Mouse (Mus musculus): Measurements from ENCODE around the gene Glo1. TPM values are rescaled to one million over a fixed set of nuclear protein-coding genes. Genes with fewer than 3 reads are reported as not detected.

Glo1 gene
- polyA plus RNA-seq, 1 experiment from 2014 or later, result 210 TPM

- Histone ChIP-seq H3K9ac (ENCODE audit: low read length) (no peak overlapping the region), H3K4me3 (ENCODE audit: low read depth, low read length) (no peak overlapping the region), H3K27me3 (replicated peaks; ENCODE audit: control insufficient read depth, insufficient read depth, low read length) (no peaks in the 10 kb centered on the region), H3K4me1 (ENCODE audit: control insufficient read depth, insufficient read depth, low read length) (no peaks in the 10 kb centered on the region), H3K27ac (ENCODE audit: low read depth, low read length) (no peak overlapping the region), H3K36me3 (ENCODE audit: control insufficient read depth, insufficient read depth, low read length) (no peaks in the 10 kb centered on the region), H3K4me2 (ENCODE audit: low read length) (no peak overlapping the region), H3K9me3 (replicated peaks; ENCODE audit: control insufficient read depth, low read length) (no peaks in the 10 kb centered on the region)
- DNase-seq (ENCODE audit: low spot score) (no peak), ATAC-seq (no peak)
- WGBS, result 54% methylated on average over 9 of the region's 9 CpGs
Observed at GRCm38 (mm10) chr17:30549899-30550773, 76.5 kb downstream of the Glo1 start.

DNA sequence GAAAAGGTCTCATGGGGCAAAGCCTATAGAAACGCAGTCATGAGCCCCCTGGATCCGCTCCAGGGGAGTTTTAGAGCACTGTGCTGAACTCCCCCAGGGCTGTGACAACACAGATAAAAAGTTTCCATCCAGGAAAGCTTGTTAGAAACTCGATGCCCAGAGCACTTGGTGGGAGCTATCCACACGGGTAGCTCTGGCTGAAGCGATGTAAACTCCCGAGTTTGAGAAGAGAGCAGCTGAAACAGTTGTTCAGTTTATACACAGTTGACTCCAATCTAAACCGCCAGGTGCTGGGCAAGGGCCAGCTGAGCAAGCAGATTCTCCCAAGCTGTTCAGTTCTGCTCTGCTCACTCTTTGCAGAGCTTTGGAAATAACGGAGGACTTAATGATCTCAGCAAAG lies 87.6 kb downstream of the Glo1 start:
- Histone ChIP-seq H3K36me3 (ENCODE audit: control insufficient read depth, insufficient read depth, low read length) (no peaks in the 10 kb centered on the region), H3K4me2 (ENCODE audit: low read length) (no peak overlapping the region), H3K27ac (ENCODE audit: low read depth, low read length) (no peak overlapping the region), H3K9ac (ENCODE audit: low read length) (no peak overlapping the region), H3K4me3 (ENCODE audit: low read depth, low read length) (no peak overlapping the region), H3K27me3 (replicated peaks; ENCODE audit: control insufficient read depth, insufficient read depth, low read length) (no peaks in the 10 kb centered on the region), H3K9me3 (replicated peaks; ENCODE audit: control insufficient read depth, low read length) (no peaks in the 10 kb centered on the region), H3K4me1 (ENCODE audit: control insufficient read depth, insufficient read depth, low read length) (no peaks in the 10 kb centered on the region)
- DNase-seq (ENCODE audit: low spot score) (peak; percentile 36), ATAC-seq (no peak)
- 55% methylated on average over 8 of the region's 8 CpGs for WGBS

DNA sequence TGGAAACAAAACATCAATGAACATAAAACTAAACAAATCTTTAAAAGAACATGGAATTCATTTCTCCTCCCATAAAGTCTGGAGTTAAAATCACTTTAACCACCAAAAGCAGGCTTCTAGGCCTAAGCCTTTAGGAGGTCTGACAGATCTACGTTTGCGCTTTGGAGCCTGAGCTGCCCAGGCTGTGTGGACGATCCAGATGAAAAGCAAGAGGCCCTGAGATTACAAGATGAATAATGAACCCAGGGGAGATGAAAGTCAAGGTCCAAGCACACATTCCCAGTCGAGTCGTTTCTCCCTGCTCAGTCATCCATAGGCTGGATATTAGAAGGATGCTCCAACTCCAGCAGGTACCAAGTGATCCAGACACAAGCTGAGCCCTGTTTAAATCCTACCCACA lies 90.0 kb downstream of the Glo1 start:
- H3K4me1 ChIP-seq (ENCODE audit: control insufficient read depth, insufficient read depth, low read length), result no peaks in the 10 kb centered on the region
- no peak for ATAC-seq
- no peak overlapping the region for H3K27ac ChIP-seq (ENCODE audit: low read depth, low read length)
- no peaks in the 10 kb centered on the region for H3K27me3 ChIP-seq (replicated peaks; ENCODE audit: control insufficient read depth, insufficient read depth, low read length)
- H3K4me3 ChIP-seq (ENCODE audit: low read depth, low read length), result no peak overlapping the region
- H3K9ac ChIP-seq (ENCODE audit: low read length), result no peak overlapping the region
- DNase-seq (ENCODE audit: low spot score), result no peak
- H3K4me2 ChIP-seq (ENCODE audit: low read length), result no peak overlapping the region
- H3K9me3 ChIP-seq (replicated peaks; ENCODE audit: control insufficient read depth, low read length), result no peaks in the 10 kb centered on the region
- H3K36me3 ChIP-seq (ENCODE audit: control insufficient read depth, insufficient read depth, low read length), result no peaks in the 10 kb centered on the region
- WGBS, result 65% methylated on average over 5 of the region's 5 CpGs

Other genes with a start within 250 kb of the Glo1 start
- gene Btbd9, start 50.4 kb downstream of the Glo1 start, polyA plus RNA-seq (2014; fragmentation: Nextera tagmentation; extraction: Ambion mirVana), result 73.7 and 122 TPM in 2 replicates
- 1.7 and 1.9 TPM in 2 replicates for gene Dnah8, start 2.5 kb downstream of the Glo1 start, polyA plus RNA-seq (2014; fragmentation: Nextera tagmentation; extraction: Ambion mirVana)